Mouse (Mus musculus) gastrocnemius, adult 2 months (tissue): ENCODE data around the gene Zbtb25. TPM values are rescaled to one million over a fixed set of nuclear protein-coding genes. Genes with fewer than 3 reads are reported as not detected.

Source experiments
- DNase-seq: peaks from one replicate; pipeline ENCODE4 v3.0.0; 2022
- H3K27ac ChIP-seq: fragments of 200-600 bp; 2 replicates; pipeline ENCODE4 v1.8.1; 2022; ENCODE audit warnings: mild to moderate bottlenecking
- H3K4me3 ChIP-seq: fragments of 200-600 bp; 2 replicates; pipeline ENCODE4 v1.8.1; 2022; ENCODE audit warnings: mild to moderate bottlenecking, moderate library complexity
- CTCF ChIP-seq: fragments of 200-600 bp; IDR thresholded peaks from 2 replicates; pipeline ENCODE4 v1.8.1; 2022; ENCODE audit warnings: antibody characterized with exemption, mild to moderate bottlenecking, moderate library complexity
- intact Hi-C: fragments of 180-260 bp; cut with DNase I; formaldehyde crosslinking; loops from one replicate; pipeline ENCODE4 v1.15.1; 2025
- long read RNA-seq, 2 experiments: library from polyadenylated mRNA; stranded (forward); transcript quantifications; one replicate each; pipeline ENCODE4 v2.0.0; 2021
- total RNA-seq, 2 experiments: library from RNA; stranded (reverse); gene quantifications; 2 replicates each; pipeline ENCODE4 v1.2.3; 2021

The Zbtb25 gene
- 1 to 10 TPM; 6.5 to 7.2 TPM for total RNA-seq
- long read RNA-seq, experiment 1, partial matches to known transcripts = 0 of 7 reads
- long read RNA-seq, experiment 1, other reads (novel, unspliced or antisense) = 4 of 7 reads
- long read RNA-seq, experiment 2, partial matches to known transcripts = 0 of 10 reads
- long read RNA-seq, experiment 2, other reads (novel, unspliced or antisense) = 5 of 10 reads

DNA sequence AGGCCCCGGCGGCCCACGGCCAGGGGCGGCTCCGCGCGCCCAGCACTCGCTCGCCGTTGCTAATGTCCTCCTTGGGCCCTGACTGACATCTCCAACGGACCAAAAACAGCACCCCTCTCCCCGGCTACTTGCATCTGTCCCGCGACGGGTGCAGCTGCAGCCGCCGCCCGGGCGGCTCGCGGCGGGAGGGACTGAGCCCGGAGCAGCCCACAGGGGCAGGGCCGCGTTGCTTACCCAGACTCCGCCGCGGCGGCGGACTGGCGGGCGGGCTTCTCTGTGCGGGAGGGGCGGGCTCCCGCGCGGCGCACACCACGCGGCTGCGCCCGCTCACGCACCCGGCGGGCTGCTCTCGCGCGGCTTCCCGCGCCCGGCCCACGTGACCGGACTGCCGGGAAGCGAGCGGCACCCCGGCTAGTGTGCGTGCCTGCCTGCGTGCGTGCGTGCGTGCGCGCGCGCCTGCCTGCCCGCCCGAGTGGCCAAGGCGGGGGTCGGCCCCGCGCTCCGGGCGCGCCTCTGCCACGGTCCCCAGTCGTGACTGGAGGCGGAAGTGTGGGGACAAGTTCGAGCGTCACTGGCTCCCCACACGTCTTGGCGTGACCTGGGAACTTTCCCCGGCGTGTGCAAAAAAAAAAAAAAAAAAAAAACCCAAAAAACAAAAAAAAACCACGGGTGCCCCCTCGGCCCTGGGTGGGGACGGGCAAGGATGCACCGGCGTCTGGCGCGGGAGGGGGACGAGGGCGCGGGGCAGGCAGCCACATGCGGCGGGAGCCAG lies at the start of gene Zbtb25:
Zbtb25 (minus strand) TSS at position 397 of the 772 bp plus-strand sequence.
- TF ChIP-seq CTCF = no peak
- peak; percentile 94 for DNase-seq

DNA sequence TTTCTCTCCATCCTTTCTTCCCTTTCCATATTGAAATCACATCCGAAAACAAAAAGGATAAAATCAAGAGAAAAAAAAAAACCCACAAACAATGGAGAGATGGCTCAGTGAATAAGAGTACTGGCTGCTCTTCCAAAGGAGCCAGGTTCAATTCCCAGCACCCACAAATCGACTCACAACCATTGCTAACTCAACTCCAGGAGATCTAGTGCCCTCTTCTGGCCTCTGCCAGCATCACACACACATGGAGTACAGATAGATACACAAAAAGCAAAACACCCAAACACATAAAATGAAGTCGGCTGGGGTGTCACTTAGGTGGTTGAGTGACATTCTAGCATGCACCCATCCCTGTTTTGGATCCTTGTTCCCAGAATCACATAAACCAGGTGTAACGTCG lies 48.9 kb upstream of the Zbtb25 start:
- peak; percentile 20; the same call in 1 of the 2 replicates for TF ChIP-seq CTCF
- Histone ChIP-seq H3K27ac (no peak overlapping the region), H3K4me3 (no peak overlapping the region)
- no peak for DNase-seq
- intact Hi-C loops = no loop called here

More for the DNA sequence above, at the start of gene Zbtb25:
- H3K27ac ChIP-seq = peak within 1 kb of the TSS; percentile 98
- intact Hi-C loops = loop anchor here (1.0 kb wide), 1 partner anchor 35 kb away; the partner anchor contains the start of gene Hspa2
- peak within 1 kb of the TSS; percentile 100 for H3K4me3 ChIP-seq

DNA sequence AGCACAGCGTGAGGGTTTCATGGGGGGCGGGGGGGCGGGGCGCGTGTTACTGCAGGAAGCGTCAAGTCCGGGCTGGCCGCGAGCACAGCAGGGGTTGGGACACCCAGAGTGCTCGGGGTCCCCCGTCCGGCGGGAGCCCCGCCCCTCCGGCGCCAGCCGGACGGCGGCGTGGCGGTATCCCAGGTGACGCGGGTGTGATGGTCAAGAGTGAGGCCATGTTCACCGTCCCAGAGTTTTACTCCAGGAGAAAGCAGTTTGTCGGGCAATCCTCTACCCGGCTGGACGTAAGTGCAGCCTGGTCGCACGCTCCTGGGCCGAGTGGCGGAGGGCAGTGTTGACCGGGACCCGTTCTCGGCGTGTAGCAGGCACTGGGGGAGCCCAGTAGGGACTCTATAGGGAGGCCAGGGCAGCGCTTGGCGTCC lies 48.0 kb upstream of the Zbtb25 start, which contains the start of gene Ppp1r36:
Ppp1r36 (plus strand) TSS at position 106 of the 422 bp plus-strand sequence.
- no peak for TF ChIP-seq CTCF
- Histone ChIP-seq H3K4me3 (peak within 1 kb of the TSS; percentile 69), H3K27ac (no peak within 1 kb of the TSS; the same call in 1 of the 2 replicates)
- intact Hi-C loops = no loop called here
- DNase-seq = peak; percentile 43

DNA sequence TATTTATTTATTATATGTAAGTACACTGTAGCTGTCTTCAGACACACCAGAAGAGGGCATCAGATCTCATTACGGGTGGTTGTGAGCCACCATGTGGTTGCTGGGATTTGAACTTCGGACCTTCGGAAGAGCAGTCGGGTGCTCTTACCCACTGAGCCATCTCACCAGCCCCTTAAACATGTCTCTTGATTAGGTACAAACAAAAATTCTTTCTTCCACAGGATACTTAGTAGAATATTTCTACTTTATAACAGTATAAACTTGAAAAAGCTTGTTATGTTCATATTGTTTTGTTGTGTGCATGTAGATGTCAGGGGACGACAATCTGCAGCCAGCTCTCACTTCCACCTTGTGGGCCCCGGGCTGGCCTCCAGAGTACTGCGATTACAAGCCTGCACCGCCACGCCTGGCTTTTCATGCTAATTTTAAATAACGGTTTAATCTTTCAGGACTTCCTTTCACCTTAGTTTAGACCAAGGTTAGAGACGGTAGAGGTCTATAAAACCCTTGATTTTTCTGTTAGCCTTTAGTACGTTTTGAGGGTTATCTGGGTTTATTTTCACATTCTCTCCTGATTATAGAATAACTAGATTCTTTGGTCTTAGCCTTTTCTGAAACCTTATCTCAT lies 46.1 kb upstream of the Zbtb25 start:
- intact Hi-C loops = no loop called here
- no peak for TF ChIP-seq CTCF

DNA sequence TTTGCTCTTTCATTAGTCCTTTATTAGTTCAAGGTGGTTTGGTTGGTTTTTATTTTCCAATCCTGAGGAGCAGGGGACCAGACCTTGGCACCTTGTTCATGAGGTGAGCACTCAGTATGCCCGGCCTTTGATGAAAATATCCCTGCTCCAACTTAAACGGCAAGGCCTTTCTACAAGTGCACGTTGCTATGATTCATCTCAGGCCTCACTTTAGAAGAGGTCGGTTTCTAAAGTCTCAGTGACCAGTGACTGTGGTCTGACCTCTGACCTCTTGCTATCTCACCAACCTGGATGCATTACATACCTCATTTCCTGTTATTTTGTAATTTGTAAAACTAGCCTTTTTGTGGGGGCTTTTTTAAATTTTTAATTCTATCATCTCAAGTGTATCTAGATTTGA lies 39.8 kb upstream of the Zbtb25 start:
- no peak overlapping the region for H3K4me3 ChIP-seq
- H3K27ac ChIP-seq = no peak overlapping the region
- no peak for TF ChIP-seq CTCF
- no peak for DNase-seq
- intact Hi-C loops = no loop called here

More for the DNA sequence above, 46.1 kb upstream of the Zbtb25 start:
- H3K4me3 ChIP-seq = no peak overlapping the region
- DNase-seq = peak; percentile 52
- H3K27ac ChIP-seq = no peak overlapping the region

DNA sequence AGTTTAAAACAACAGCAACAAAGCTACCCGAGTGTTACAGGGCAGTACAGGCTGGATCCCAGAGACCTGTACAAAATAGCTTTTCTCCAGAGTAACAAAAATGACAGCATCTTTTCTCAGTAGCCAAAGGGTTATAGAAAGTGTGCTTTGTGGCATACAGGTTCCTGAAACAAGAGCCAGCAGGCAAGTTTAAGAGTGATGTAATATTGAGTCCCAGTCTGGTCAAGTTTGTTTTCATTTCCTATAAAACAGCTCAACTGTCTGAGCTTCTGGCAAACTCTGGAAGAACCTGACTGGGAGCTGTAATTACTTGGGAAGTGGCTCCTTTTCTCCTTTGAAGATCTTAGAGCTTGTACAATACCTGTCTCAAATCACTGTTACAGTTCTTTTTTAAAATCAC lies 37.8 kb upstream of the Zbtb25 start:
- TF ChIP-seq CTCF = no peak
- intact Hi-C loops = no loop called here
- H3K4me3 ChIP-seq = no peak overlapping the region
- DNase-seq = no peak
- H3K27ac ChIP-seq = no peak overlapping the region

DNA sequence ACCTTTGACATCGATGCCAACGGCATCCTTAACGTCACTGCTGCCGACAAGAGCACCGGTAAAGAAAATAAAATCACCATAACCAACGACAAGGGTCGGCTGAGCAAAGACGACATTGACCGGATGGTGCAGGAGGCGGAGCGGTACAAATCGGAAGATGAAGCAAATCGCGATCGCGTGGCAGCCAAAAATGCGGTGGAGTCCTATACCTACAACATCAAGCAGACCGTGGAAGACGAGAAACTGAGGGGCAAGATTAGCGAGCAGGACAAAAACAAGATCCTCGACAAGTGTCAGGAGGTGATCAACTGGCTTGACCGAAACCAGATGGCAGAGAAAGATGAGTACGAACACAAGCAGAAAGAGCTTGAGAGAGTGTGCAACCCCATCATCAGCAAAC lies 36.6 kb upstream of the Zbtb25 start:
- no peak overlapping the region for H3K27ac ChIP-seq
- TF ChIP-seq CTCF = no peak
- peak; percentile 20 for DNase-seq
- intact Hi-C loops = loop anchor here (2.0 kb wide), 1 partner anchor 61 kb away; no protein-coding TSS in a partner anchor
- H3K4me3 ChIP-seq = peak overlapping the region; percentile 82

DNA sequence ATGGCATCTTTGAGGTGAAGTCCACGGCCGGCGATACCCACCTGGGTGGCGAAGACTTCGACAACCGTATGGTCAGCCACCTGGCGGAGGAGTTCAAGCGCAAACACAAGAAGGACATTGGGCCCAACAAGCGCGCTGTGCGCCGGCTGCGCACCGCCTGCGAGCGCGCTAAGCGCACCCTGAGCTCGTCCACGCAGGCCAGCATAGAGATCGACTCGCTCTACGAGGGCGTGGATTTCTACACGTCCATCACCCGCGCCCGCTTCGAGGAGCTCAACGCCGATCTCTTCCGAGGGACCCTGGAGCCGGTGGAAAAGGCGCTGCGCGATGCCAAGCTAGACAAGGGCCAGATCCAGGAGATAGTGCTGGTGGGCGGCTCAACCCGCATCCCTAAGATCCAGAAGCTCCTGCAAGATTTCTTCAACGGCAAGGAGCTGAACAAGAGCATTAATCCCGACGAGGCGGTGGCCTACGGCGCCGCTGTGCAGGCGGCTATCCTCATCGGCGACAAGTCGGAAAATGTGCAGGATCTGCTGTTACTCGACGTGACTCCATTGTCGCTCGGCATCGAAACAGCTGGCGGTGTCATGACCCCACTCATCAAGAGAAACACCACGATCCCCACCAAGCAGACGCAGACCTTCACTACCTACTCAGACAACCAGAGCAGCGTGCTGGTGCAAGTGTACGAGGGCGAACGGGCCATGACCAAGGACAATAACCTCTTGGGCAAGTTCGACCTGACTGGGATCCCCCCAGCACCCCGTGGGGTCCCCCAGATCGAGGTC lies 36.0 kb upstream of the Zbtb25 start:
- intact Hi-C loops = loop anchor here (2.0 kb wide), 1 partner anchor 61 kb away; no protein-coding TSS in a partner anchor
- Histone ChIP-seq H3K4me3 (peak overlapping the region; percentile 82), H3K27ac (no peak overlapping the region; the same call in 1 of the 2 replicates)
- peak; percentile 28 for DNase-seq
- no peak; the same call in 1 of the 2 replicates for TF ChIP-seq CTCF

DNA sequence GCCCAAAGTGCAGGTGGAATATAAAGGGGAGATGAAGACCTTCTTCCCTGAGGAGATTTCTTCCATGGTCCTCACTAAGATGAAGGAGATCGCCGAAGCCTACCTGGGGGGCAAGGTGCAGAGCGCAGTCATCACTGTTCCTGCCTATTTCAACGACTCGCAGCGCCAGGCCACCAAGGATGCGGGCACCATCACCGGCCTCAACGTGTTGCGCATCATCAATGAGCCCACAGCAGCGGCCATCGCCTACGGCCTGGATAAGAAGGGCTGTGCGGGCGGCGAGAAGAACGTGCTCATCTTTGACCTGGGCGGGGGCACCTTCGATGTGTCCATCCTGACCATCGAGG lies 35.4 kb upstream of the Zbtb25 start:
- intact Hi-C loops = loop anchor here (1.0 to 5.0 kb wide), 3 partner anchors 36 to 132 kb away; partner anchors contain the start of gene Zbtb25
- peak overlapping the region; percentile 98 for H3K27ac ChIP-seq
- H3K4me3 ChIP-seq = peak overlapping the region; percentile 82
- DNase-seq = peak; percentile 25
- TF ChIP-seq CTCF = no peak

DNA sequence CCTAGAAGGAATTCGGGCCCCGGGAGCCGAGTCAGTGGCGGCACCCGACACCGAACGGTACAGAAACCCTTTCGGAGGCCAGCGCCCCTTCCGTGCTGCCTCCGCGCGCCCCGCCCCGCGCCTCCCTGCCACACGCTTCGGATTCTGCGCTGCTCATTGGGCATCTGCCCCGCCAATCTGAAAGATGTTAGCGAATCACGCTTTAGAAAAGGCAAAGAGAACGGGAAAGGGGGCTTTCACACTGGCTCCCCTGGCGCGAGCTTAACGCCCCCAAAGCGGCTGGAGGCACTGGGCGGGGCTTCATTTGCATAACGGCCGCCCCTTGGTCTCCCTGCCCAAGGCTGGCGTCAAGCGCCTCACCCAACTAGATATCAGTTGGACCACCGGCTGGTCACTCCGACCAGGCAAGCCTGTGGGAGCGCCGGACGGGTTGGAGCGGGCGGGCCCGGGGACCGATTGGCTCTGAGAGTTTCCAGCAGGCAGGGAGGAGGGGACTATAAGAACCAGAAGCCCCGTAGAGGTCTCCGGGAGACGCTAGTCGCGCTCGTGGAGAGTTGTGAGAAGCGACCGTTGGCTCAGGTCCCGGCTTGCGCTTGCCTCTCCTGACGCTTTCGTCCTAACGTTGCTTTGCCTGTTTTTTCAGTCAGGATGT lies 34.6 kb upstream of the Zbtb25 start, which contains the start of gene Hspa2:
Hspa2 (plus strand) TSS at position 291 of the 652 bp plus-strand sequence.
- Histone ChIP-seq H3K27ac (peak within 1 kb of the TSS; percentile 98), H3K4me3 (peak within 1 kb of the TSS; percentile 82)
- TF ChIP-seq CTCF = no peak
- intact Hi-C loops = loop anchor here (1.0 to 5.0 kb wide), 3 partner anchors 35 to 133 kb away; partner anchors contain the start of gene Zbtb25
- DNase-seq = peak; percentile 99
